Mouse (Mus musculus) kidney, embryonic 16.5 days (tissue): ENCODE results near the gene Krba1. TPM values are rescaled to one million over a fixed set of nuclear protein-coding genes. Genes with fewer than 3 reads are reported as not detected.
A peak's percentile ranks its signal among the peaks of the same experiment; 100 is the strongest.

ENCODE experiments used
- ATAC-seq: fragments of 200-750 bp; cut with Nextera tagmentation; 2 replicates; pipeline ENCODE4 v1.8.0; 2017; ENCODE audit warnings: moderate TSS enrichment; ENCODE audit not compliant: low FRiP score, low TSS enrichment
- H3K27ac ChIP-seq: fragments of 300-500 bp; sonication (generic); 2 replicates; pipeline ENCODE4 v1.5.1; 2014; ENCODE audit warnings: low read length
- H3K27me3 ChIP-seq: fragments of 300-500 bp; sonication (generic); 2 replicates; pipeline ENCODE4 v1.6.1; 2014; ENCODE audit warnings: low read length, control low read depth, mixed read lengths; ENCODE audit not compliant: insufficient read depth
- H3K36me3 ChIP-seq: fragments of 300-500 bp; sonication (generic); 2 replicates; pipeline ENCODE4 v1.6.1; 2014; ENCODE audit warnings: low read length, control low read depth, mixed read lengths; ENCODE audit not compliant: insufficient read depth
- H3K4me1 ChIP-seq: fragments of 300-500 bp; sonication (generic); 2 replicates; pipeline ENCODE4 v1.6.1; 2014; ENCODE audit warnings: low read length, control low read depth, mixed read lengths; ENCODE audit not compliant: insufficient read depth
- H3K4me2 ChIP-seq: fragments of 300-500 bp; sonication (generic); replicated peaks from 2 replicates; pipeline ENCODE4 v1.6.1; 2014; ENCODE audit warnings: low read depth, low read length
- H3K4me3 ChIP-seq: fragments of 300-500 bp; sonication (generic); 2 replicates; pipeline ENCODE4 v1.5.1; 2014; ENCODE audit warnings: mild to moderate bottlenecking, low read length
- H3K9ac ChIP-seq: fragments of 300-500 bp; sonication (generic); replicated peaks from 2 replicates; pipeline ENCODE4 v1.6.1; 2014; ENCODE audit warnings: low read length
- H3K9me3 ChIP-seq: fragments of 300-500 bp; sonication (generic); 2 replicates; pipeline ENCODE4 v1.6.1; 2016; ENCODE audit warnings: low read length, control low read depth
- WGBS: fragments of 180-500 bp; shearing (Covaris S2); extraction: QIAGEN DNeasy Blood & Tissue Kit; methylation state at CpG from one replicate; pipeline ENCODE4 v1.1.7; 2014; 5-methylcytosine and 5-hydroxymethylcytosine counted together
- polyA plus RNA-seq: library from polyadenylated mRNA; unstranded; fragments of >200 nt; fragmentation: Nextera tagmentation; extraction: Ambion mirVana; gene quantifications from 2 replicates; pipeline ENCODE4 v1.2.1, GENCODE M21; 2015

The Krba1 gene
- 22.7 and 26.4 TPM in 2 replicates for polyA plus RNA-seq

DNA sequence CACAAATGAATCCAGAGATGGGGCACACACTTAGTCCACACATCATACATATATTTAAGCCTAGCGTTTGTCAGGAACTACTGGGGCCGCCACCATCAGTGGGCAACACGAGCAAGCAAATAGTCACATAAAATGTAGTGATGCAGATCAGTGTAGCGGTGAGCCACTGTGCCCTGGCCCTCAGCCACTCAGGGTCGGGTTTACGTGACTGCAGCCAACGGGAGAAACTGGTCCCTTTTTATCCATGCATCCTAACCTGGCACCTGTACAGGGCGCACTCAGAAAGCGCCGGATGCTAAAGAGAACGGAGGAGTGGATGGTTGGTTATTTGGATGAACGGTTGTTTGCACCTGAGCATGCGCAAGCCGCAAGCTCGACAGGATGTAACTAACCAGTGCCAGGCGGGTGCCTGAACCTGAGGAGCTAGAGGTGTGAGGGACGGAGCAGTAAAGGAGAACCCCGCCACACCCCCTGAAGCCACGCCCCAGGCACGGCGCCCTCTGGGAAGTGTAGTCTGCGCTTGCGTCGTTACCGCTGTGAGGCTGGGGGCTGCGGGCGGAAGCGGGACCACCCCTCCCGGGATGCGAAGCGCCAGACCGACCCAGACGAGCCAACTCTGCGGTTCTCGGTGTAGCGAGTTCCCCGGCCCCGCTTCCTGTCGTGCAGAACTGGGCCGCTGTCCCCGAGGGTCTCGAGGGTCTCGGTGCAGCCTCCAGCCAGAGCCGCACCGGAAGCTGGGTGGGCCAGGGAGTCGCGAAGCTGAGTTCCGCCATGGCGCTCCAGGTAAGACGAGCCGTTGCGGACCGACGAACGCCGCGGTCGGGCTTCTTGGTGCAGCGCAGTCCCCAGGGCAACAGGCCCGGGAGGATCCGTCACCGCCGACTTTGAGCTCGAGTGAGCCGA, at the start of gene Krba1:
Gene Krba1, plus strand, starts transcription at position 482 of the 903 bp plus-strand sequence.
- peak; percentile 98 for ATAC-seq

DNA sequence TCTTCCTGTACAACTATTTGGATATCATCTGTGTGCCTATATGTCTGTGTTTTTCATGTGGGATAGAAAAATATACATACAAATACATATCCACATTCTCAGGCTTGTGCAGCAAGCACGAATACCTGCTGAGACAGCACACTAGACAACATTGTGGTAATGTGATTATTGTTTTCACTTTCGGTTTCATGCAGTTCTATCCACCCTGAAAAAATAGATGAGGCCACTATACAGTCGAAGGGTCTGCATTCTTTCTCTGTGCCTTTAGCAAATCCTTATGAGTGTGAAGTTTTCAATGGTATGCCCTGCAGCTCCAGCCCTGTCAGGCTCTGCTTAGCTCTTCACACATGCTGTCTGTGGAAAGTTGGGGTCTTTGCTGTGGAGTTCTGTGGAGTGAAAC, 36.5 kb upstream of the Krba1 start:
- Histone ChIP-seq H3K4me1 (no peaks in the 10 kb centered on the region), H3K4me2 (no peak overlapping the region), H3K9me3 (no peaks in the 10 kb centered on the region), H3K36me3 (no peaks in the 10 kb centered on the region), H3K27me3 (no peaks in the 10 kb centered on the region), H3K4me3 (no peak overlapping the region), H3K27ac (no peak overlapping the region), H3K9ac (no peak overlapping the region)
- ATAC-seq, result no peak
- WGBS, result 83% methylated on average over 3 of the region's 3 CpGs

More for the DNA sequence above, at the start of gene Krba1:
- WGBS, result 1% methylated on average over 65 of the region's 65 CpGs
- H3K4me3 ChIP-seq, result peak within 1 kb of the TSS; percentile 83
- H3K9ac ChIP-seq, result peak within 1 kb of the TSS; percentile 87
- H3K9me3 ChIP-seq, result no peaks in the 10 kb centered on the region
- H3K4me1 ChIP-seq, result peaks cover 15% of the 10 kb centered on the region
- no peaks in the 10 kb centered on the region for H3K36me3 ChIP-seq
- H3K4me2 ChIP-seq, result peak within 1 kb of the TSS; percentile 65
- H3K27ac ChIP-seq, result peak within 1 kb of the TSS; percentile 81
- H3K27me3 ChIP-seq, result no peaks in the 10 kb centered on the region

DNA sequence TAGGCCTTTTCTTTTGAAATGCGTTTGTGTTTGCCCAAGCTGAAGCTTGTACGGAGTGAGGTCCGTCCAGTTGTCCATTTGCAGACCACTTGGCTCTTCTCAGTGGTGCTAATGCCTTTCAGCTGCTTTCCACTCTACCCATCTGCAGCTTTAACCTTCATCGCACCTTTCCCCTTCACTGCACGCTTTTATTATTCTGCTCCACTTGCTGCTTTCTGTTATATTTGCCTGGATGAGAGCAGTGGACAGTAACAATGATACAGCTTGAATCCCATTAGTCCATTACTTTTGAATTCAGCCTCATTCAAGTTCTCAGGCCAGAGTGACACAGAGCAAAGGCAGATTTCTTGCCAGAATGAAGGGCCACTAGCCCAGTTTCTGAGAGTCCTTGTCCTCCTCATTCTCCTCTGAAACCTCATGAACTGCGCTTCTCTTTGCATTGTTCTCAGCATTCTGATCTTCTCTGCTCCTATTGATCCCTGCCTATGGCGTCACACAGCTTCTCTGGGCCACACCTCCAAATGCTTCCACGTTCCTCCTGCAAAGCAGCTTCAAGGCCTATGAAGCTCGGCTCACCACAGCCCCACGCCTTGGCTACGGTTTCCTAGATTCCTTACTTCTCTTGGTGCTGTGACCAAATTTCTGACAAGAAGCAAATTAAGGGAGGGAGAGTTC, 28.9 kb upstream of the Krba1 start:
- ATAC-seq, result no peak
- Histone ChIP-seq H3K36me3 (no peaks in the 10 kb centered on the region), H3K4me1 (no peaks in the 10 kb centered on the region), H3K4me3 (no peak overlapping the region), H3K27me3 (no peaks in the 10 kb centered on the region), H3K9me3 (no peaks in the 10 kb centered on the region), H3K27ac (no peak overlapping the region), H3K9ac (no peak overlapping the region), H3K4me2 (no peak overlapping the region)
- WGBS, result 56% methylated on average over 11 of the region's 11 CpGs

DNA sequence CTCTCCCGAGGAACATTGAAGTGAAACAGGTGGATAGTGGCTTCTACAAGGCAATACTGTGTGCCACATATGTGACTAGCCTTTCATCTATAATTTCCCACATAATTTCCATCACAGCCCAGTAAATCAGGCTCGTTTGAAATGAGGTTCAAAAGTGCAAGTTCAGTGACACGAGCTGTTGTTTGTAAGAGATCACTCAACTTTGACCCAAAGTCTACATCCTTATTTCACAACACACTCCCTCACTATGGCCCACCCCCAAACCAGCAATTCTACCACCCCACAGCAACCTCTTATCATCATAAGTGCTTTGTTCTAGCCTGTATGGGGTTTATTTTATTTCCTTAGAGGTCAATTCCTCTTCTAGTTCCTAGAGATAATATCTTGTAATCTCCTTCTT, 7.2 kb upstream of the Krba1 start:
- H3K9me3 ChIP-seq, result no peaks in the 10 kb centered on the region
- no peak overlapping the region for H3K4me3 ChIP-seq
- H3K36me3 ChIP-seq, result no peaks in the 10 kb centered on the region
- no peak overlapping the region for H3K27ac ChIP-seq
- ATAC-seq, result no peak
- no peak overlapping the region for H3K9ac ChIP-seq
- no peaks in the 10 kb centered on the region for H3K4me1 ChIP-seq
- no peaks in the 10 kb centered on the region for H3K27me3 ChIP-seq
- 52% methylated on average over 3 of the region's 3 CpGs for WGBS
- H3K4me2 ChIP-seq, result no peak overlapping the region

DNA sequence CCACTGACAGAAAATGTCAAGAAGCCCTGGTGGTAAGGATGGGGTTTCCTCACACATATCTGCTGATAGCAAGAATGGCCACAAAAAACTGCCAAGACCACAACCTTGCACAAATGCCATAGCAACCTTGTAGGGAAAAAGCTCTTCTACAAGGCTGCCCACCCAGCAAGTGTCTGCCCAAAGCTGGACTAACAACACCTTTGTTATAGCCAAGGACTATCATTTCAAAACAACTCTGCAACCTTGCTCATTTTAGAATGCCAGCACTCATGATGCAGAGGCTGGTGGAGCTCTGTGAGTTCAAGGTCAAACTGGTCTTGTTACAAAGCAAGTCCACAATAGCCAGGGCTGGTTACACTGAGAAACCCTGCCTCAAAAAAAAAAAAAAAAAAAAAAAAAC, 1.6 kb upstream of the Krba1 start:
- no peaks in the 10 kb centered on the region for H3K36me3 ChIP-seq
- no peak overlapping the region for H3K9ac ChIP-seq
- no peaks in the 10 kb centered on the region for H3K27me3 ChIP-seq
- peaks cover 15% of the 10 kb centered on the region for H3K4me1 ChIP-seq
- no peak overlapping the region for H3K4me2 ChIP-seq
- H3K9me3 ChIP-seq, result no peaks in the 10 kb centered on the region
- no peak for ATAC-seq
- H3K4me3 ChIP-seq, result no peak overlapping the region
- H3K27ac ChIP-seq, result no peak overlapping the region

DNA sequence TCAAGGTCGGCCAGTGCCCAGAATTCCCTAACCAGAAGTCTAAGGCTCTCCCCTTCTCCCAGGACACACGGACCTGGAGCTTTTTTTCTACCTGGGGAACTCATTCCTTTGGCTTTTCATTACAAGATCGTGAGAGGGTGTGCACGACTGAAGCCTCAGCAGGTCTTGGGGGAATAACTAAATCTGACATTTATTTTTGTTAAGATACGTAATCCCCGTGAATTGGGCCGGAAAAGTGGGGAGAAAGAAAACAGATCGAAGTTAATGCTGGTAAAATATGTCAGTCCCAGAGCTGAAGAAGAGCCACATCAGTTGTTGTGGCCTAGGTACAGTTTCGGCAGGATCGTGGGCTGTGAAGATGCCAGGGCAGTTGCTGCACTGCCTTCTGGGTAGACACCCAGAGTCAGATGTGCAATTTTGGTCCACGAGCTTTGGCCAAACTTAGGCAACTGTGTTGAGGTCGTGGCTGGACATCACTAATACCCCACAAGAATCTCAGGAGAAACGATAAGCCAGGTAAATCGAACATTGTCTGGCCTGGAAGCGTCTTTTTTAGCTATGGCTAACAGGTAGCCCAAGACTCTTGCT, 716 bp downstream of the Krba1 start:
- peak overlapping the region; percentile 65 for H3K4me2 ChIP-seq
- ATAC-seq, result no peak
- H3K4me3 ChIP-seq, result peak overlapping the region; percentile 83
- H3K27me3 ChIP-seq, result no peaks in the 10 kb centered on the region
- H3K9ac ChIP-seq, result peak overlapping the region; percentile 87
- H3K4me1 ChIP-seq, result peaks cover 15% of the 10 kb centered on the region
- WGBS, result 28% methylated on average over 15 of the region's 15 CpGs
- peak overlapping the region; percentile 81 for H3K27ac ChIP-seq
- H3K36me3 ChIP-seq, result no peaks in the 10 kb centered on the region
- H3K9me3 ChIP-seq, result no peaks in the 10 kb centered on the region

DNA sequence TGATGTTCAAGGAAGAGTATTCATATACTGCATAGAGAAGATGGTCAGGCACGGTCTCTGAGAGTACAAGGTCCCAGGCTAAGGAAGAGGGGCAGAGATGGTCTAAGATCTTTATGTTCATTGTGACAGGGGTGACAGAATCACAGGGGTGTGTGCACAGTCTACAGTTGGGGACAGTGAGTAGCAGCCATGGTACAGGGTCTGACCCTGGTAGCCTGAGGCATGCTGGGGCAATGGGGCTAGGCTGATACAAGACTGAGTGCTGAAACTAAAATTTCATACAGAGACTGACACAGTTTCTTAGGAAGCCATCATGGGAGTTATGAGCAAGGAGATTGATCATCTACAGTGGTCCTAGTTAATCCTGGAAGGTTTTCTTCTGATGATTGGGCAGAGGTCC, 1.3 kb downstream of the Krba1 start:
- WGBS, result 92% methylated on average over 1 of the region's 1 CpGs
- H3K9me3 ChIP-seq, result no peaks in the 10 kb centered on the region
- H3K27me3 ChIP-seq, result no peaks in the 10 kb centered on the region
- H3K27ac ChIP-seq, result no peak overlapping the region
- H3K4me1 ChIP-seq, result peaks cover 15% of the 10 kb centered on the region
- no peak for ATAC-seq
- no peaks in the 10 kb centered on the region for H3K36me3 ChIP-seq
- H3K4me2 ChIP-seq, result peak overlapping the region; percentile 65
- H3K4me3 ChIP-seq, result peak overlapping the region; percentile 83; the same call in 1 of the 2 replicates
- peak overlapping the region; percentile 87; the same call in 1 of the 2 replicates for H3K9ac ChIP-seq

DNA sequence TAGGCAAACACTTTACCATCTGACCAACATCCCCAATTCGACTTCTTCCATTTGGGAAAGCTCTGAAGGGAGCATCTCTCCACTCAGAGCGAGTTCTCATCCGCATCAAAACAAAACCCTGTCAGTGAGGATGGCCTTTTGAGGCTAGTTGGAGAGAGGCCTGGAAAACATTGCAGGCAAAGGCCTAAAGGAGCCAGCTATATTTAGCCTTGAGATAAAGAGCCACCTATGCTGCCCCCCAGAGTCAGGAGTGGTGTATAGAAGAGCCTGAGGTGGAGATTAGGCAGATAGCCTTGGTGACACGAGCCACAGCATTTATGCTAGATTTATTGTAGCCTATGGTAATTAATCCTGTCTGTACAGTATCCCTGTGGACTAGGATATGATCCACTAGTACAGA, 1.9 kb downstream of the Krba1 start:
- H3K9ac ChIP-seq, result no peak overlapping the region
- H3K9me3 ChIP-seq, result no peaks in the 10 kb centered on the region
- H3K27ac ChIP-seq, result no peak overlapping the region
- no peaks in the 10 kb centered on the region for H3K27me3 ChIP-seq
- 53% methylated on average over 4 of the region's 4 CpGs for WGBS
- H3K36me3 ChIP-seq, result no peaks in the 10 kb centered on the region
- H3K4me2 ChIP-seq, result no peak overlapping the region
- no peak for ATAC-seq
- peaks cover 15% of the 10 kb centered on the region for H3K4me1 ChIP-seq
- H3K4me3 ChIP-seq, result no peak overlapping the region

DNA sequence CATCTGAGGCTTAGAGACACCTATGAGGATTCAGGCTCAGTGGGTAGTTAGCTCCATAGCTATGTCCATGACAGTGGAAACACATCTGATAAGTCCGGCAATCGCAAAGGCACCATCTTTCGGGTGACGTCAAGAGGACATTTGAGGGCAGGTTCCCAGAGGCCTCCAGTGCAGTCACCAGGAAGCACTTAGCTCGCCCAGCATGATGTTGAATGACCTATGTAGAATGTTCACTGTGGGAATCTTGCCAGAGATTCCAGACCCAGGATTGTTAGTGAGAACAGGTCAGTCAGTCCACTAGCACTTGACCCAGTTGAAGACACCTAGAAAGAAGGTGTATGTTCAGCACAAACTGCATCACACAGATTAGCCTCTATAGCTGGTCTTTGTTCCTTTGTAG, 4.5 kb downstream of the Krba1 start:
- no peak overlapping the region for H3K4me2 ChIP-seq
- no peak overlapping the region for H3K27ac ChIP-seq
- ATAC-seq, result no peak
- WGBS, result 91% methylated on average over 5 of the region's 5 CpGs
- peaks cover 12% of the 10 kb centered on the region for H3K36me3 ChIP-seq
- no peaks in the 10 kb centered on the region for H3K9me3 ChIP-seq
- H3K4me3 ChIP-seq, result no peak overlapping the region
- H3K27me3 ChIP-seq, result no peaks in the 10 kb centered on the region
- peaks cover 15% of the 10 kb centered on the region for H3K4me1 ChIP-seq
- H3K9ac ChIP-seq, result no peak overlapping the region
